Mouse (Mus musculus) MEL (cell line): ENCODE measurements around the gene Rprd2.

Experiments used
- CHD1 ChIP-seq: IDR thresholded peaks from 2 replicates; pipeline ENCODE4 v1.6.1; 2012; ENCODE audit warnings: low read depth, mild to moderate bottlenecking, inconsistent platforms, low read length, improper control_type of control experiment
- CTCF ChIP-seq, 3 experiments: IDR thresholded peaks in 2 of 3; conservative IDR thresholded peaks in 1 of 3; 2 replicates each; pipeline ENCODE4 v1.5.1; 2011 to 2012; ENCODE audit warnings: low read length in 3 of 3, low read depth in 2 of 3, mild to moderate bottlenecking in 2 of 3, improper control_type of control experiment in 1 of 3, inconsistent platforms in 1 of 3, mixed read lengths in 1 of 3, moderate library complexity in 1 of 3; ENCODE audit not compliant: control insufficient read depth in 1 of 3, insufficient read depth in 1 of 3, poor library complexity in 1 of 3, severe bottlenecking in 1 of 3
- E2F4 ChIP-seq: IDR thresholded peaks from 2 replicates; pipeline ENCODE4 v1.6.1; 2011; ENCODE audit warnings: low read depth, low read length, improper control_type of control experiment, borderline replicate concordance
- GABPA ChIP-seq: IDR thresholded peaks from 2 replicates; pipeline ENCODE4 v1.6.1; 2012; ENCODE audit warnings: low read depth, mild to moderate bottlenecking, inconsistent platforms, low read length, improper control_type of control experiment, moderate library complexity
- GATA1 ChIP-seq: IDR thresholded peaks from 2 replicates; pipeline ENCODE4 v1.6.1; 2011; ENCODE audit warnings: low read depth, low read length, improper control_type of control experiment
- KAT2A ChIP-seq: conservative IDR thresholded peaks from 2 replicates; pipeline ENCODE4 v1.6.1; 2012; ENCODE audit warnings: low read depth, low read length, improper control_type of control experiment, inconsistent platforms
- MAFK ChIP-seq: IDR thresholded peaks from 2 replicates; pipeline ENCODE4 v1.6.1; 2011; ENCODE audit warnings: low read depth, mild to moderate bottlenecking, low read length, improper control_type of control experiment, borderline replicate concordance
- MAX ChIP-seq: IDR thresholded peaks from 2 replicates; pipeline ENCODE4 v1.6.1; 2011; ENCODE audit warnings: low read length, improper control_type of control experiment
- MYC ChIP-seq: IDR thresholded peaks from 2 replicates; pipeline ENCODE4 v1.6.1; 2011; ENCODE audit warnings: low read depth, mild to moderate bottlenecking, low read length, improper control_type of control experiment, moderate library complexity
- NELFE ChIP-seq: IDR thresholded peaks from 2 replicates; pipeline ENCODE4 v1.6.1; 2011; ENCODE audit warnings: low read depth, low read length, improper control_type of control experiment
- POLR2A ChIP-seq, 2 experiments: IDR thresholded peaks; 2 replicates each; pipeline ENCODE4 v1.6.1; 2011 to 2012; ENCODE audit warnings: low read length in 2 of 2, mild to moderate bottlenecking in 2 of 2, control low read depth in 1 of 2, improper control_type of control experiment in 1 of 2, low read depth in 1 of 2, moderate library complexity in 1 of 2; ENCODE audit not compliant: control insufficient read depth in 1 of 2, insufficient read depth in 1 of 2, poor library complexity in 1 of 2
- POLR2AphosphoS2 ChIP-seq: IDR thresholded peaks from 2 replicates; pipeline ENCODE4 v1.6.1; 2011; ENCODE audit warnings: low read length, improper control_type of control experiment

DNA sequence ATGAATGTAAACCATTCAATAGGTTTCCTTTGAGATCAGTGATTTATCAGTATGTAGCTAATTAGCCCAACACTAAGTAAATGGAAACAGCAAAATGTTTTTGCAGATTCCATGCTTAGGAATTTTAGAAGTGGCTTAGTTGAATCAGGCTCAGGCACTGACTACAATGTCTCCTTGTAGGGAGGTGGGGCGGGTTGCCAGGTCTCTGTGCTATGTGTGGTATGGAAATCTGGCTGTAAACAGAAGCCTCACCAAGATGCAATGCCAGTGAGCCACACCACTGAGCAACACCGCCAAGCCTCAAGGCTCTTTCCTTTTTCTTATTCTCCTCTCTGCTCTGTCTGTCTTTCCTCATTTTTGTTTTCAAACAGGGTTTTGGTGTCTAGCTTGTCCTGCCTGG, 89.8 kb downstream of the Rprd2 start:
- TF ChIP-seq POLR2A (IDR thresholded peaks at IDR 0.05; ENCODE audit: control insufficient read depth in 1 of 2, insufficient read depth in 1 of 2, low read depth in 1 of 2, low read length in 2 of 2, poor library complexity in 1 of 2) (no peak), CHD1 (no peak), MAFK (no peak), CTCF (IDR thresholded peaks at IDR 0.05 in 2 of 3, conservative IDR thresholded peaks at IDR 0.05 in 1 of 3; ENCODE audit: control insufficient read depth in 1 of 3, insufficient read depth in 1 of 3, low read depth in 2 of 3, low read length in 3 of 3, poor library complexity in 1 of 3, severe bottlenecking in 1 of 3) (no peak), NELFE (no peak), GATA1 (no peak), MYC (no peak), E2F4 (no peak), POLR2AphosphoS2 (no peak), GABPA (no peak), KAT2A (no peak), MAX (no peak)
